Mouse (Mus musculus) lung, postnatal 0 days (tissue): ENCODE results near the gene Ppp1r1b.

Experiments used
- CTCF ChIP-seq: IDR thresholded peaks from 2 replicates; pipeline ENCODE4 v1.5.1; 2016; ENCODE audit warnings: antibody characterized with exemption, mild to moderate bottlenecking
- EP300 ChIP-seq: IDR thresholded peaks from 2 replicates; pipeline ENCODE4 v1.6.1; 2016; ENCODE audit warnings: antibody characterized with exemption, mild to moderate bottlenecking, control low read depth

- TF ChIP-seq CTCF: no peak
- no peak for TF ChIP-seq EP300
These were observed 9.7 kb upstream of the Ppp1r1b start for GRCm38 (mm10) chr11:98338507-98338961.
